Mouse (Mus musculus): ENCODE data around the gene Prss16. TPM values are rescaled to one million over a fixed set of nuclear protein-coding genes. Genes with fewer than 3 reads are reported as not detected.

Gene Prss16
- polyA plus RNA-seq, 1 experiment from 2014 or later: 0.26 TPM

DNA sequence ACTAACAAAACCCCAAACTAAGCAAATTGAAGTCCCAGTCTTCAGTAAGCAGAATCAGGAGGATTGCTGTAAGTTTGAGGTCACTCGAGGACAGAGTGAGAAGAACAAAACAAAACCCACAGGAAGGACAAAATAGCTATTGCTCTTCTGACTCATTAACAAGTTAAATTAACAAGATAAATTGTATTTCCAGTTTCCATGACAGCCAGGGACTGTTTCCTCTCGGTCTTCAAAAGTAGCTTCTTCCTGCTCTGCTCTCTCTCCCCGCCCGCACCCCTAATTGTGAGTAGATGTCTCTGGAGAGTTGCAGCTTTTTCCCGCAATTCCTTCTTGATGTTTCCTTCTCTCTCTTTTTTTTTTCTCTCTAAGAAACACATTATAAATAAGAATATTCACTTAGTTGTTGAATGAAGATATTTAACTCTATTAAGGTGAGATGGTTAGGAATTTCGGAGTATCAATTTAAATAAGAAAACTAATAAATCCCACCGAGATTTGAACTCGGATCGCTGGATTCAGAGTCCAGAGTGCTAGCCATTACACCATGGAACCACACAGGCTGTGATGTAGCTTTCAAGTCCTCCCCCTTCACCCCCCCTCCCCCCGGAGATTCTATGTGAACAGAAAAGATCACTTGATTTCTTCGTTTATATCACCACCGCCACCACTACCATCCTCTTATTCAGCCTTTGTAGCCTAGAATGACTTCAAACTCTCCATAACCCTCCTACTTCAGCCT is 13.3 kb downstream of the Prss16 start:
- peaks cover 37% of the 10 kb centered on the region for H3K4me1 ChIP-seq
- H3K36me3 ChIP-seq (replicated peaks): no peaks in the 10 kb centered on the region
- WGBS: 2% methylated on average over 12 of the region's 12 CpGs
- H3K9me3 ChIP-seq: no peaks in the 10 kb centered on the region
- no peak overlapping the region for H3K27ac ChIP-seq
- peak; percentile 78 for DNase-seq (ENCODE audit: extremely low spot score, low spot score)
- peak overlapping the region; percentile 58 for H3K4me3 ChIP-seq
- peaks cover 75% of the 10 kb centered on the region for H3K27me3 ChIP-seq (ENCODE audit: poor library complexity, severe bottlenecking)

DNA sequence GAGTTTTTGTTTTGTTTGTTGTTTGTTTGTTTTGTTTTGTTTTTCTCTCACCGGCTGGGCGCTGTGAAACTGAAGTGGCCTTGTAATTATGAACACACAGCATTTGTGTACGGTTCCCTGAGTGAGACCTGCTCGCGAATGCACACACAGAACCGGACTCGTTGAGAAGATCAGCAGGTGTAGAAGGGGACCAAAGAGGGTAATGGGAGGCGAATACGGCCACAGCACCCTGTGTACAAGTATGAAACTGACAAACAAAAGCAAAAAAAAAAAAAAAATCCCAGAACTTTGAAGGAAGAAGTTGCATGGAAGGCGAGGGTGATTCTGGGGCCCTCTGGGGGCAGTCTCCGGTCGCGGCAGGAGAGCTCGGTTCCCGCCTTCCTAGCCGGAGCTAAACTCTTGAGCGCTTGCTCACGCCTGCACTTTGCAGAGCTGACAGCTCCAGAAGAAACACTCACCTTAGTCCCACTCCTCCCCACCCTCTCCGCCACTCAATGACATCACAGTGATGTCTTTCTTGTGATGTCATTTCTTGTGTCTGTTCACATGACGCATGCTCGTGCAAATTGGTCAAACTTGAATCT is 14.1 kb downstream of the Prss16 start:
- Histone ChIP-seq H3K9me3 (no peaks in the 10 kb centered on the region), H3K4me1 (peaks cover 37% of the 10 kb centered on the region), H3K27me3 (ENCODE audit: poor library complexity, severe bottlenecking) (peaks cover 72% of the 10 kb centered on the region), H3K36me3 (replicated peaks) (no peaks in the 10 kb centered on the region), H3K27ac (no peak overlapping the region), H3K4me3 (peak overlapping the region; percentile 58)
- 1% methylated on average over 21 of the region's 21 CpGs for WGBS
- DNase-seq (ENCODE audit: extremely low spot score, low spot score): peak; percentile 57

DNA sequence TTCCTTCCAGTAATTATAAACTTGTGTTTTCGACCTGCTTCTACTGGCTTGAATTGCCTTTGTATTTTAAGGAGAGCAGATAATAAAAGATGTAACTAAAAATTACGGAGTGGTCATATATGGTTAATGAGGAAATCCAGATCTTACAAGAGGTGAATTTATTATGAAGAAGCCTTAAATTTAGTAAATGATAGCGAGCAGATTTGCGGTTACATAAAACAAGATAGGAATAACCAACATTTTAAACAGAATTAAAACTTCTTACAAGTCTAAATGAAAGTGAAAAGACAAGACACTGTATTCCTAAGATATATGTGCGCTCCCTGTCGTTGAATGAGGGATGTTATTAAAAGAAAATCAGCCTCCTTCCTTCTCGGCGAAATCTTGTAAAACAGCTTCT is 14.6 kb downstream of the Prss16 start:
- H3K4me1 ChIP-seq: peaks cover 37% of the 10 kb centered on the region
- H3K36me3 ChIP-seq (replicated peaks): no peaks in the 10 kb centered on the region
- H3K27me3 ChIP-seq (ENCODE audit: poor library complexity, severe bottlenecking): peaks cover 67% of the 10 kb centered on the region
- DNase-seq (ENCODE audit: extremely low spot score, low spot score): no peak
- 4% methylated on average over 8 of the region's 8 CpGs for WGBS
- no peak overlapping the region for H3K27ac ChIP-seq
- H3K4me3 ChIP-seq: peak overlapping the region; percentile 58
- no peaks in the 10 kb centered on the region for H3K9me3 ChIP-seq

DNA sequence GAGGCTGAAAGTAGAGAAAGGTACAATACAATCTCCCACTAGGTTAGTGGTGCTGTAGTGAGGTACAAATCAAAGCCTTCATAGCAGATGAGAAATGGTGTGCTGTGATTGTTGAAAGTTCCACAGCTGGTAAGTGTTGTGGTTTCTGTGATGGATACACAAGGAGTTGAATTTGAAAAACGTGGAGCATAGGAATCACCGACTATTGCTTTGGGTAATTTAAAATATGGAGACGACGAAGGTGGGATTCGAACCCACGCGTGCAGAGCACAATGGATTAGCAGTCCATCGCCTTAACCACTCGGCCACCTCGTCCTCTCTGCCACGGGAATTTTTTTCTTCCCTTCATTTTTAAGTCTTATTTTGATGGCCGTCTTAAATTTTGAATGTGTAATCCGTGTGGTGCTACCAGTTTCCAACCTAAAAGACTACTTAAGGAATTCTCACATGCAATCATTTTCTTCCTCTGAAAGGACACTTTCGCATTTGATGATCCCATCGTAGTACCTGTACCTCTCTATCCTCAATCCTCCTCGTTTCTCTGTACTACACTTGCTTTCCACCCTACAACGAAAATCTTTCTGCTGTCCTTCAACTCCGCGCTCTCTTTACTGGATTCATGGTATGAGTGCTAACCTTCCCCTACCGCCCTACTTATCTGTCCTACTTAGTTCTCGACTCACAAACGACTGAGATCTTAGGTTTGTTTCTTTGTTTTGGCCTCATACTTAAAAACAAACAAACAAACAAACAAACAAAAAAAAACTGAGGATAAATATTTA is 15.4 kb downstream of the Prss16 start:
- Histone ChIP-seq H3K4me1 (peaks cover 37% of the 10 kb centered on the region), H3K36me3 (replicated peaks) (no peaks in the 10 kb centered on the region), H3K9me3 (no peaks in the 10 kb centered on the region), H3K4me3 (peak overlapping the region; percentile 58), H3K27ac (no peak overlapping the region), H3K27me3 (ENCODE audit: poor library complexity, severe bottlenecking) (peaks cover 59% of the 10 kb centered on the region)
- peak; percentile 80 for DNase-seq (ENCODE audit: extremely low spot score, low spot score)
- WGBS: 0% methylated on average over 22 of the region's 22 CpGs

DNA sequence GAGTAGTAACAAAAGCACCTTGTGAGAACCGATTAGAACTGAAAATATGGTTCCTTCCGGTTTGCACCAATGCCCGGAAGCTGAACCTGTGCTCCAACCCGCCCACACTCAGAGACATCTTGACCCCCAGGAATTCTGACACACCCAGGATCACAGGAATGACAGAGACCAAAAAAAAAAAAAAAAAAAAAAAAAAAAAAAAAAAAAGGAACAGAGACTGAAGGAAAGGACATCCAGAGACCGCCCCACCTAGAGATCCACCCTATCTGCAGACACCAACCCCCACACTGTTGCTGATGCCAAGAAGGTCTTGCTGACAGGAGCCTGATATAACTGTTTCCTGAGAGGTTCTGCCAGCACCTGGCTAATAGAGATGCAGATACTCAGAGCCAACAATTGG is 17.0 kb downstream of the Prss16 start:
- peaks cover 46% of the 10 kb centered on the region for H3K27me3 ChIP-seq (ENCODE audit: poor library complexity, severe bottlenecking)
- no peak overlapping the region for H3K4me3 ChIP-seq
- H3K4me1 ChIP-seq: peaks cover 31% of the 10 kb centered on the region
- H3K9me3 ChIP-seq: no peaks in the 10 kb centered on the region
- H3K36me3 ChIP-seq (replicated peaks): no peaks in the 10 kb centered on the region
- 83% methylated on average over 5 of the region's 5 CpGs for WGBS
- H3K27ac ChIP-seq: no peak overlapping the region
- DNase-seq (ENCODE audit: extremely low spot score, low spot score): no peak

DNA sequence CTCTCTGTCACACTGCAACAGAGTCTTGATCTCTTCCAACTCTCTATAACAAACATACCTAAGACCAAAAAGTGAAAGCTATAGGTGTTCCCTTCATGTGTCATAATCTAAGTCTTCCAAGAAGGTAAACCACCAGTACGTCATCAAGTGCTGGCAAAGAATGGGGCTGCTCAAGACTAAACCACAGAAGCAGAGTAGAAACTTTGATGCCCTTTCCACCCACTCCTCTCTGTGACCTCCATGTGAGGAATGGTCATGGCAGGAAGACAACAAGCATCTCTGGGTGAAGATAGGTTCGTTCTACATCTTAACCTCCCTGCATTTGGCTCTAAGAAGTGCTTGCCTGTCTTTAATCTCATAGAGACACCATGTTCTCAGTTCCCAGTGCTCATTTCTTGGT is 25.1 kb downstream of the Prss16 start:
- peaks cover 15% of the 10 kb centered on the region for H3K4me1 ChIP-seq
- peaks cover 80% of the 10 kb centered on the region for H3K27me3 ChIP-seq (ENCODE audit: poor library complexity, severe bottlenecking)
- no peak overlapping the region for H3K27ac ChIP-seq
- H3K9me3 ChIP-seq: no peaks in the 10 kb centered on the region
- WGBS: 92% methylated on average over 2 of the region's 2 CpGs
- no peak for DNase-seq (ENCODE audit: extremely low spot score, low spot score)
- H3K36me3 ChIP-seq (replicated peaks): no peaks in the 10 kb centered on the region
- no peak overlapping the region for H3K4me3 ChIP-seq

DNA sequence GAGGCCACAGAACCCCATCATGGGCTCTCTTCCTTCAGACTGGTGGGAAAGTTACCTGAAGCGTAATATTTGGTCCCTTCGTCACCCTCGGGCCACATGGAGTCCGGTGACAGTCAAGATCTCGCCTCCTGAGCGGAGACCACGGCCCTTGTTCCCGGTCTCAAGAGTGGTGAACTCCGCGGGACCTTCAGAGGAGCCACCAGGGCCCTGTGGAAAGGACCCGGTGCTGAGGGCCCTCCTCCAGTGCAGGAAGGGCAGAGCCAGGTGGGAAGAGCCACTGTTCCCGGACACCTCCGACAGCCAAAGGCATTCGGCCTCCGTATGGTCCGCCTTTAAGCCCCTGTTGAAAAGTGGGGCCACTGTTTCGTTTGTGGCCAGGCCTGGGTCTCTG is 27.7 kb downstream of the Prss16 start:
- WGBS: 1% methylated on average over 17 of the region's 17 CpGs
- H3K27me3 ChIP-seq (ENCODE audit: poor library complexity, severe bottlenecking): peaks cover 87% of the 10 kb centered on the region
- no peaks in the 10 kb centered on the region for H3K9me3 ChIP-seq
- peaks cover 15% of the 10 kb centered on the region for H3K4me1 ChIP-seq
- H3K4me3 ChIP-seq: peak overlapping the region; percentile 73
- no peak for DNase-seq (ENCODE audit: extremely low spot score, low spot score)
- H3K27ac ChIP-seq: peak overlapping the region; percentile 81
- H3K36me3 ChIP-seq (replicated peaks): no peaks in the 10 kb centered on the region

DNA sequence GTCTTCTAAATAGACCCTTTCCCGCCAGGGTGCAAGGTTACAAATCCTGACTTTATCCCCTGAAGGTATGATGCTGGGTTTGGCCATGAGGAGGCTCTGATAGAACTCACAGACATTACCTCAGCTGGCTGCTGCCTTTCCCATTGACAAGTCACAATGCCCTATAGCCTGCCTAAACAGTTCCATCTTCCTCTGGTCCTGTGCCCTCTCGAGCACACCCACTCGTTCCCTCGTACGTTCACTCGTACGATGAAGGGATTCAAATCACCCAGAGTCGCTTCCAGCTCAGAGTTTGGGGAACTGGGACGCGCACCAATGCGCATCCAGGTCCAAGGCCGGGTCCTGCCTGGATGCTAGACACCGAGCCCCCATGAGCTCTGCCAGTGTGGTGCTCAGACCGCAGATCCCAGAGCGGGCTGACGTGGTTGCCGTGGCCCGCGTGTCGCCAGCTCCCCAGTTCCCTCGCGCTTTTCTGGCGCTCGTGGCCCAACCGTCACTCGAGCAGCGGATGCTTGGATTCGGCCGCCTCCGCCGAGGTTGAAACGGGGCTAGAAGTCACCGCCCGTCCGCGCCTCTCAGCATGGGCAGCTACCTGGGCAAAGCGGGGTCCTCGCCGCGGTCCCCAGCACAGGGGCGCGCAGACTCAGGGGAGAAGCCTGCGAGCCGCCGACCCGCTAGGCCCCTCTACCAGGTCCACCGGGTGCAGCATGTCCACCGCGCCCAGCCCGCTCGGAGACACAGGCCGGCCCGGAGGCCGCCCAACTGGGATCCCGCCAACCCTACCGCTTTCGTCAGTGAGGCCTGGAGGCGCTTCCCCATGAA is 28.4 kb downstream of the Prss16 start, which contains the start of gene Pom121l2:
Pom121l2 (plus strand) TSS at position 214 of the 822 bp plus-strand sequence.
- Histone ChIP-seq H3K27ac (peak within 1 kb of the TSS; percentile 81), H3K4me3 (peak within 1 kb of the TSS; percentile 73), H3K4me1 (peaks cover 15% of the 10 kb centered on the region), H3K36me3 (replicated peaks) (no peaks in the 10 kb centered on the region), H3K9me3 (no peaks in the 10 kb centered on the region), H3K27me3 (ENCODE audit: poor library complexity, severe bottlenecking) (peaks cover 85% of the 10 kb centered on the region)
- DNase-seq (ENCODE audit: extremely low spot score, low spot score): peak; percentile 59
- WGBS: under 1% methylated on average over 58 of the region's 58 CpGs

DNA sequence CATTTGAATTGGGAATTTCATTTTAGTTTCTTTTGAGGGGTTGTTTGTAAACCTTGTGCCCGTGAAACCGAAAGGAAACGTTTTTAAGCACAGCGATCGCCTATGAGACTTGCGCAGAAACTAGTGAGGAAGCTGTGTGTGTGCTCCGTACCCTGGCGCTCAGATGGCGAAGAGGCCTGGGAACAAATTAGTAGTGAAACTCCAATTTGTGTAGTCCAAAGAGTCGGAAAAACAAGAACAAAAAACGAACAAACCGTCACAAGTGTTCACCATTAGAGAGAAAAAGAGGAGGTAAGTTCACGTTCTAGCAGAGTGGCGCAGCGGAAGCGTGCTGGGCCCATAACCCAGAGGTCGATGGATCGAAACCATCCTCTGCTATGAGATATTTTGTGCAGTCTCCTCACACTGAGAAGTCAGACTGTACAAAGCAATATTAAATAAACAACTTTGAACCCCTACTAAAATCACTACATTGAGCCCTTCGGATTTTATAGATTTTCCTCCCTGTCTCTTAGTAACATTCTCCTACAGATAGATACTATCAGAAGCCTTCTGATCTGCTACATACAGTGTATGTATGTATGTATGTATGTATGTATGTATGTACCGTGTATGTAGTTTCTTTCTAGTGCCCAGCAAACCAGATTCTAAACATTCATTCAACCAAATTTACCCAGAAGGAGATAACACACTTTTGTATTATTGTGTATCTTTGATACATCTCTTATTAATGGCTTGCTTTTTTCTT is 34.6 kb downstream of the Prss16 start:
- H3K4me1 ChIP-seq: peaks cover 3% of the 10 kb centered on the region; the same call in 1 of the 2 replicates
- DNase-seq (ENCODE audit: extremely low spot score, low spot score): peak; percentile 75
- H3K4me3 ChIP-seq: peak overlapping the region; percentile 68
- peaks cover 25% of the 10 kb centered on the region for H3K27me3 ChIP-seq (ENCODE audit: poor library complexity, severe bottlenecking)
- 5% methylated on average over 20 of the region's 20 CpGs for WGBS
- H3K9me3 ChIP-seq: no peaks in the 10 kb centered on the region
- peak overlapping the region; percentile 95 for H3K27ac ChIP-seq
- H3K36me3 ChIP-seq (replicated peaks): no peaks in the 10 kb centered on the region

DNA sequence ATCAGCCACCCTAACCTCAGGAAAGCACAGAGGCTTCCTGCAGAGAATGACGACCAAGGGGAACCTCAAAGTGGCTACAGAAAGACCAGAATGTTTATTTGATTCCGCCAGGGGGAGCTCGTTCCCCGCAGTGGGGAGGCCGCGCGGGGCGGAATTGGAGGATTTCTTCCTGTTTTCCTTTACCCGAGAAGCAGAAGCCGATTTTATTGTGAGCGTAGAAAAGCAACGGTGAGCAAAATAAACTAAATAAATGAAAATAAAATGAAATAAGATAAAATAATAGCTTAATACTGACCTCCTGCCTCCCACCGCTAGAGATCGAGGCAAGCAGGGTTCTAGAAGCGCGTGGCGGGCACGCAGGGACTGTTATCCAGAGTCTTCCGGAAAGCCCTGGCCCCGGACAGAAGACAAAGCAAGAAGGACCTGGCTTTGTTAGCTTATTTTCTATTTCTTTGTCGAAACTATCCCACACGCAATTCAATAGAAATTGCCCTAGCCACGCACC is 35.3 kb downstream of the Prss16 start:
- Histone ChIP-seq H3K36me3 (replicated peaks) (no peaks in the 10 kb centered on the region), H3K4me3 (peak overlapping the region; percentile 68), H3K27ac (peak overlapping the region; percentile 95), H3K4me1 (peaks cover 3% of the 10 kb centered on the region; the same call in 1 of the 2 replicates), H3K9me3 (no peaks in the 10 kb centered on the region), H3K27me3 (ENCODE audit: poor library complexity, severe bottlenecking) (peaks cover 18% of the 10 kb centered on the region)
- DNase-seq (ENCODE audit: extremely low spot score, low spot score): peak; percentile 91
- WGBS: under 1% methylated on average over 23 of the region's 23 CpGs

DNA sequence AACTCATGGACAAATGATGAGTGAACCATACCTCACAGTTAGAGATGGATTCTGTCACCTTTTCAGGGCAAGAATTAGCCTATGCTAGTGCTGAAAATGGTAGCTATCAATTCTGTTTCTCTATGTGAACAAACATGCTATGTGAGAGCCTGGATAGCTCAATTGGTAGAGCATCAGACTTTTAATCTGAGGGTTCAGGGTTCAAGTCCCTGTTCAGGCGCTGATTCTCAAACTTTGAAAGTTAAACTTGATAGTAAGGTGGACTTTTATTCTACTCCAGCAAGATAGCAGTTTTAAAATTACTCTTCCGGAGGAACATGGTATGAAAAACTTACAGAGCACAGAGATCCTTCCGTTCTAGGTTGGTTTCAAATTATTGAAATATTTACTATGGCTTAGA is 37.9 kb downstream of the Prss16 start:
- Histone ChIP-seq H3K27ac (no peak overlapping the region), H3K27me3 (ENCODE audit: poor library complexity, severe bottlenecking) (peaks cover 4% of the 10 kb centered on the region; the same call in 1 of the 2 replicates), H3K9me3 (peaks cover 2% of the 10 kb centered on the region; the same call in 1 of the 2 replicates), H3K4me1 (peaks cover 3% of the 10 kb centered on the region; the same call in 1 of the 2 replicates), H3K4me3 (no peak overlapping the region), H3K36me3 (replicated peaks) (no peaks in the 10 kb centered on the region)
- WGBS: 36% methylated on average over 3 of the region's 3 CpGs
- DNase-seq (ENCODE audit: extremely low spot score, low spot score): no peak
